Mouse (Mus musculus) CH12.LX (cell line): ENCODE measurements at regions not wholly inside any gene's neighbourhood (a gene's known extent, or its start where the extent isn't known, plus 50 kb on each side); places are given as distances from the start of the nearest gene placed in this dataset.

Experiments
- DNase-seq: peaks from one replicate; pipeline ENCODE4 v3.0.0-alpha.2; 2013; ENCODE audit errors: extremely low read depth
- H3K27ac ChIP-seq: 2 replicates; pipeline ENCODE4 v1.5.1; 2012; ENCODE audit warnings: low read depth, mild to moderate bottlenecking, control low read depth, moderate library complexity; ENCODE audit not compliant: insufficient read depth
- H3K27me3 ChIP-seq: replicated peaks from 2 replicates; pipeline ENCODE3; 2012; ENCODE audit warnings: inconsistent platforms
- H3K36me3 ChIP-seq, 2 experiments: replicated peaks in 1 of 2; 2 replicates each; pipeline versions ENCODE3 to v1.6.1; 2012; ENCODE audit warnings: inconsistent platforms in 1 of 2, low read length in 1 of 2, mild to moderate bottlenecking in 1 of 2, mixed read lengths in 1 of 2, moderate library complexity in 1 of 2; ENCODE audit not compliant: control insufficient read depth in 1 of 2, insufficient read depth in 1 of 2
- H3K4me1 ChIP-seq, 2 experiments: 2 replicates each; pipeline ENCODE4 v1.6.1; 2012; ENCODE audit warnings: inconsistent platforms in 1 of 2, moderate library complexity in 1 of 2; ENCODE audit not compliant: insufficient read depth in 2 of 2, control insufficient read depth in 1 of 2
- H3K4me2 ChIP-seq: 2 replicates; pipeline ENCODE4 v1.6.1; 2012; ENCODE audit warnings: low read depth, mild to moderate bottlenecking, control low read depth; ENCODE audit not compliant: poor library complexity, insufficient read depth, severe bottlenecking
- H3K4me3 ChIP-seq, 3 experiments: fragments of 150-350 bp in 1 of 3; sonication (generic) in 1 of 3; replicated peaks in 1 of 3; 2 replicates each; pipeline versions ENCODE3 to v1.5.1; 2011 to 2012; ENCODE audit warnings: low read depth in 2 of 3, low read length in 2 of 3, mild to moderate bottlenecking in 2 of 3, moderate library complexity in 2 of 3, control low read depth in 1 of 3, improper control_type of control experiment in 1 of 3, inconsistent platforms in 1 of 3, mixed read lengths in 1 of 3; ENCODE audit not compliant: poor library complexity in 1 of 3
- H3K79me2 ChIP-seq: replicated peaks from 2 replicates; pipeline ENCODE4 v1.6.1; 2012; ENCODE audit warnings: mild to moderate bottlenecking, moderate library complexity; ENCODE audit not compliant: control insufficient read depth, poor library complexity, insufficient read depth, severe bottlenecking; ENCODE audit errors: extremely low read depth
- H3K9ac ChIP-seq: 2 replicates; pipeline ENCODE4 v1.6.1; 2012; ENCODE audit warnings: low read depth, mild to moderate bottlenecking, control low read depth, moderate library complexity; ENCODE audit not compliant: insufficient read depth
- H3K9me3 ChIP-seq: replicated peaks from 2 replicates; pipeline ENCODE3; 2012; ENCODE audit warnings: low read length, inconsistent platforms, mixed read lengths
- BHLHE40 ChIP-seq: IDR thresholded peaks from 2 replicates; pipeline ENCODE4 v1.6.1; 2011; ENCODE audit warnings: mild to moderate bottlenecking, low read depth, low read length, improper control_type of control experiment
- CHD2 ChIP-seq: IDR thresholded peaks from 2 replicates; pipeline ENCODE4 v1.6.1; 2011; ENCODE audit warnings: low read length, improper control_type of control experiment
- CTCF ChIP-seq, 2 experiments: IDR thresholded peaks in 1 of 2; conservative IDR thresholded peaks in 1 of 2; 2 replicates each; pipeline ENCODE4 v1.5.1; 2011 to 2012; ENCODE audit warnings: low read depth in 2 of 2, low read length in 2 of 2, improper control_type of control experiment in 1 of 2, inconsistent platforms in 1 of 2, mild to moderate bottlenecking in 1 of 2, moderate library complexity in 1 of 2
- E2F4 ChIP-seq: IDR thresholded peaks from 2 replicates; pipeline ENCODE4 v1.6.1; 2011; ENCODE audit warnings: low read depth, low read length, improper control_type of control experiment; ENCODE audit not compliant: insufficient replicate concordance
- ELF1 ChIP-seq: IDR thresholded peaks from 2 replicates; pipeline ENCODE4 v1.6.1; 2014; ENCODE audit warnings: low read depth, mild to moderate bottlenecking, inconsistent platforms, low read length, improper control_type of control experiment
- ETS1 ChIP-seq: conservative IDR thresholded peaks from 2 replicates; pipeline ENCODE4 v1.6.1; 2012; ENCODE audit warnings: low read depth, mild to moderate bottlenecking, inconsistent platforms, low read length, improper control_type of control experiment, moderate library complexity
- GABPA ChIP-seq: IDR thresholded peaks from 2 replicates; pipeline ENCODE4 v1.6.1; 2012; ENCODE audit warnings: low read depth, low read length, improper control_type of control experiment, inconsistent platforms; ENCODE audit not compliant: insufficient replicate concordance
- HCFC1 ChIP-seq: IDR thresholded peaks from 2 replicates; pipeline ENCODE4 v1.6.1; 2012; ENCODE audit warnings: low read depth, mild to moderate bottlenecking, inconsistent platforms, low read length, improper control_type of control experiment
- IRF4 ChIP-seq: IDR thresholded peaks from 2 replicates; pipeline ENCODE4 v1.6.1; 2014; ENCODE audit warnings: low read depth, mild to moderate bottlenecking, inconsistent platforms, low read length, improper control_type of control experiment
- JUND ChIP-seq: conservative IDR thresholded peaks from 2 replicates; pipeline ENCODE4 v1.6.1; 2011; ENCODE audit warnings: low read depth, low read length, improper control_type of control experiment
- MEF2A ChIP-seq: IDR thresholded peaks from 2 replicates; pipeline ENCODE4 v1.6.1; 2014; ENCODE audit warnings: low read depth, mild to moderate bottlenecking, inconsistent platforms, low read length, improper control_type of control experiment, borderline replicate concordance
- NELFE ChIP-seq: IDR thresholded peaks from 2 replicates; pipeline ENCODE4 v1.6.1; 2011; ENCODE audit warnings: low read depth, low read length, improper control_type of control experiment
- NRF1 ChIP-seq: IDR thresholded peaks from 2 replicates; pipeline ENCODE4 v1.6.1; 2014; ENCODE audit warnings: low read depth, mild to moderate bottlenecking, inconsistent platforms, low read length, improper control_type of control experiment, moderate library complexity
- POLR2A ChIP-seq: IDR thresholded peaks from 2 replicates; pipeline ENCODE4 v1.6.1; 2011; ENCODE audit warnings: low read depth, mild to moderate bottlenecking, improper control_type of control experiment, low read length
- SIN3A ChIP-seq: IDR thresholded peaks from 2 replicates; pipeline ENCODE4 v1.6.1; 2012; ENCODE audit warnings: low read length, improper control_type of control experiment, inconsistent platforms
- SMC3 ChIP-seq: IDR thresholded peaks from 2 replicates; pipeline ENCODE4 v1.6.1; 2011; ENCODE audit warnings: low read depth, low read length, improper control_type of control experiment
- TBP ChIP-seq: conservative IDR thresholded peaks from 2 replicates; pipeline ENCODE4 v1.6.1; 2011; ENCODE audit warnings: low read depth, low read length, improper control_type of control experiment
- TCF12 ChIP-seq: IDR thresholded peaks from 2 replicates; pipeline ENCODE4 v1.6.1; 2014; ENCODE audit warnings: low read depth, mild to moderate bottlenecking, inconsistent platforms, low read length, improper control_type of control experiment
- USF2 ChIP-seq: conservative IDR thresholded peaks from 2 replicates; pipeline ENCODE4 v1.6.1; 2011; ENCODE audit warnings: low read depth, low read length, improper control_type of control experiment
- ZKSCAN1 ChIP-seq: IDR thresholded peaks from 2 replicates; pipeline ENCODE4 v1.6.1; 2012; ENCODE audit warnings: low read depth, inconsistent platforms, low read length, improper control_type of control experiment, borderline replicate concordance
- ZMIZ1 ChIP-seq: IDR thresholded peaks from 2 replicates; pipeline ENCODE4 v1.6.1; 2012; ENCODE audit warnings: low read depth, mild to moderate bottlenecking, inconsistent platforms, low read length, improper control_type of control experiment
- ZNF384 ChIP-seq: IDR thresholded peaks from 2 replicates; pipeline ENCODE4 v1.6.1; 2012; ENCODE audit warnings: low read depth, low read length, improper control_type of control experiment, inconsistent platforms
- dilution Hi-C: fragments of 300-500 bp; cut with MboI; formaldehyde crosslinking; loops from 2 replicates; pipeline ENCODE4 v1.14.3; 2020; ENCODE audit warnings: low sequenced_read_pairs; ENCODE audit not compliant: extremely low pct_unique_long_range_greater_than_20kb, extremely low pct_ligation_motif_present
- in situ Hi-C: fragments of 300-500 bp; cut with MboI; formaldehyde crosslinking; loops from 3 replicates; pipeline ENCODE4 v1.14.3; 2019; ENCODE audit warnings: low sequenced_read_pairs, low pct_ligation_motif_present, low pct_unique_long_range_greater_than_20kb, mixed read lengths

DNA sequence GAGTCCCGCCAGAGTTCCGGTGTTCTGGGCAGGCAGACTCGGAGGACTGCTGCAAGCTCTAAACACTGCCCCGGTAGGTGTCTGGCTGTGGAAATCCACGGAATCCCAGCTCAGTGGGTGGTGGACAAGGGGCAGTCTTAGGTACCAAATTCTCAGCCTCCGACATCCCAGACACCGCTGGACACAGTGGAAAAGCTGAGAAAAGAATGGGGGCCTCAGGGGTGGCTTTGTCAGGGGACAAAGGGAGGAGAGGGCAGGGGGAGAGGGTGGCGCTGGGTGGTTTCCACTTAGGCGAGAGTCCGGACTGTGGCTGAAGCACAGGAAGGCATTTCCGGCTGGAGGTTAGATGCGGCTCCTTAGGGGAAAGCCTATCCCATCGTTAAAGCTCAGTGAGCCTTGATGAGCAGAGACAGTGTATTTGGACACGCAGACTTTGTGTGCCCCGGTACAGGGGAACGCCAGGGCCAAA lies 217.5 kb upstream of the Zpld1 start:
- no peak overlapping the region for H3K4me3 ChIP-seq
- no peaks in the 10 kb centered on the region for H3K27me3 ChIP-seq
- H3K9me3 ChIP-seq: no peaks in the 10 kb centered on the region
- TF ChIP-seq CTCF (conservative IDR thresholded peaks at IDR 0.05 in 1 of 2, IDR thresholded peaks at IDR 0.05 in 1 of 2; ENCODE audit: low read depth in 2 of 2, low read length in 2 of 2) (no peak), ELF1 (no peak), BHLHE40 (no peak), SMC3 (no peak), HCFC1 (no peak), NRF1 (no peak), POLR2A (no peak), ZMIZ1 (no peak)
- in situ Hi-C loops: no loop called here
- dilution Hi-C loops: no loop called here
- H3K27ac ChIP-seq: no peak overlapping the region
- peaks cover 5% of the 10 kb centered on the region in 2 experiments for H3K4me1 ChIP-seq
- no peak for DNase-seq
- H3K9ac ChIP-seq: no peak overlapping the region
- H3K4me2 ChIP-seq: no peak overlapping the region
- H3K36me3 ChIP-seq: no peaks in the 10 kb centered on the region
- H3K79me2 ChIP-seq: no peaks in the 10 kb centered on the region

DNA sequence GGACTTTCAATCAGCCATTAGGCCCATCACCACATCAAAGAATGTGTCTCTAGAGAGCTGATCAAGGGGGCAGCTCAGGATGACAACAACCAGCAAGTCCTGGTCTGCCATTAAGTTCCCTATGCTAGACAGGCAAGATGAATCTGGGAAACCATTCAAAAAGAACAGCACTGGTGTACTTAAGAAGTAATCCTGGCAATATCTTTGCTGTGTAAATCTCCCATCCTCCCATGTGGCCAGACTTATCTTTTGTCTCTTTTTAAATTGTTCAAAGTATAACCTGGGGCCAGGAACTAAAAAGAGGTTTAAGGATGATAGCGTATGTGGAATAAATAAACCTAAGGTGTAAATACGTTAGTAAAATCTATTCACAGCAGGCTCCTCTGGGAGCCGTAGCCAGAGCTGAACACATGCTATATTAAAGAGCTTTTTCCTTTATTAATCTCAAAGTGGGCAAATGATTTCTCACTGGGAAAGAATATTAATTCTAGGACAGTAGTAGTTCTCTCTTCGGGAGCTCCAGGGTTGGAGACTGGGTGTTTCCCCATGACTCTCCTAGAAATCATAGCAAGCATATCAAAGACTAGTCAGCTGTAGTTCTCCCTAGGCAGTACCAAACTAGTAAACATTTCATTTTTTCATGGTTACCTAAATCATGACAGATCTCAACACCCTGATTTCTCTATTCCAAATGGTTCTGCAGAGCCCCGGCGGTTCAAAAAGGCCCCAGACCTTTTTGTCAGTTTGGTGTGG lies 216.8 kb upstream of the Zpld1 start:
- H3K36me3 ChIP-seq: no peaks in the 10 kb centered on the region
- no peak overlapping the region for H3K4me3 ChIP-seq
- no peaks in the 10 kb centered on the region for H3K4me1 ChIP-seq
- in situ Hi-C loops (no loop called here), dilution Hi-C loops (no loop called here)
- H3K27ac ChIP-seq: no peak overlapping the region
- TF ChIP-seq JUND: no peak
- TF ChIP-seq TBP: no peak
- TF ChIP-seq IRF4: no peak
- no peak for TF ChIP-seq ZKSCAN1
- no peak for TF ChIP-seq CTCF (conservative IDR thresholded peaks at IDR 0.05 in 1 of 2, IDR thresholded peaks at IDR 0.05 in 1 of 2; ENCODE audit: low read depth in 2 of 2, low read length in 2 of 2)
- no peak for TF ChIP-seq CHD2
- no peak for TF ChIP-seq ETS1
- TF ChIP-seq MEF2A: no peak
- no peak for TF ChIP-seq USF2
- TF ChIP-seq SIN3A: no peak
- no peak for TF ChIP-seq ZNF384
- no peak for TF ChIP-seq NELFE
- no peak for TF ChIP-seq E2F4
- TF ChIP-seq TCF12: no peak
- no peak for TF ChIP-seq GABPA
- DNase-seq: no peak
- no peaks in the 10 kb centered on the region for H3K9me3 ChIP-seq
- no peak overlapping the region for H3K9ac ChIP-seq
- H3K4me2 ChIP-seq: no peak overlapping the region
- H3K27me3 ChIP-seq: no peaks in the 10 kb centered on the region
- H3K79me2 ChIP-seq: no peaks in the 10 kb centered on the region
